Mouse (Mus musculus): ENCODE results near the gene Usp49.
A peak's percentile ranks its signal among the peaks of the same experiment; 100 is the strongest.
"Not testable (repeated sequence)": the region's sequence is repeated elsewhere in the genome, so short reads cannot be mapped to it uniquely, and the experiment has no call there.

Usp49 gene

DNA sequence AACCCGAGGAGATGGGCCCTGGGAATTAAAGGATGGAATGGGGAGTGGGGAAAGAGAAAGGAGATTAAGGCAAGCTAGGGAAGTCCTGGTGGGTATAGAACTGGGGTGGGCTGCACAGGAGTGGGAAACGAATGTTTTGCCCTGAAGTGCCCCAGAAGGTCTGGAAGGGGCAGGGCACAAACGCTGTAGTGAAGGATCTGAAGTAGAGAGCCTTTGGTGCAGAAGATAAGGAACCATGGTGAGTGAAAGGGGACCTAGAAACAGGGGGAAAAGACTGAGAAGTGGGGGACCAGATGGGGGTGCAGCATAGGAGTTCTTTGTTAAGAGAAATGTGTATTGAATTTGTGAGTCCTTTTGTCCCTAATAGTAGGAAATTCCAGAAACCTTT, at the start of gene Usp49:
Gene Usp49 (plus strand): TSS at position 13 of the 388 bp plus-strand sequence.
- no peak for DNase-seq

- no peak for DNase-seq
Measured at GRCm38 (mm10) chr17:47580962-47581361, 49.5 kb upstream of the Usp49 start.

GRCm38 (mm10) chr17:47588517-47588916, 42.0 kb upstream of the Usp49 start:
- DNase-seq, result no peak

DNA sequence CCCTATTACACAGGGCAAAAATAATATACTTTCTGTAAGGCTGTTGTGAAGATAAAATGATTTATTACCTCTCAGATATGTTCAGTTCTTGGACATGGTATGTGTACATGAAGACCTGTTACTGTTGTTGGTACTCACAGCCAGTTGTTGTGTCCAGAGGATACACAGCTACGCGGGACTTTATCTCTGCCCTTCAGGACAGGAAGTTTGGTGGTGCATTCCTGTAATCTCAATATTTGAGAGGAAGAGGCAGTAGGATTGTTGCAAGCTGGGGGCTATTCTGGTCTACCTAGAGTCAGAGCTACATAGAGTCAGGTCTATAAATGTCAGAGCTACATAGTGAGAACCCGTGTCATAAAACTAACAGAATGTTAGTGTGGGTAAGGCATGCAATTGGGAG, 39.4 kb upstream of the Usp49 start:
- no peak for DNase-seq

DNA sequence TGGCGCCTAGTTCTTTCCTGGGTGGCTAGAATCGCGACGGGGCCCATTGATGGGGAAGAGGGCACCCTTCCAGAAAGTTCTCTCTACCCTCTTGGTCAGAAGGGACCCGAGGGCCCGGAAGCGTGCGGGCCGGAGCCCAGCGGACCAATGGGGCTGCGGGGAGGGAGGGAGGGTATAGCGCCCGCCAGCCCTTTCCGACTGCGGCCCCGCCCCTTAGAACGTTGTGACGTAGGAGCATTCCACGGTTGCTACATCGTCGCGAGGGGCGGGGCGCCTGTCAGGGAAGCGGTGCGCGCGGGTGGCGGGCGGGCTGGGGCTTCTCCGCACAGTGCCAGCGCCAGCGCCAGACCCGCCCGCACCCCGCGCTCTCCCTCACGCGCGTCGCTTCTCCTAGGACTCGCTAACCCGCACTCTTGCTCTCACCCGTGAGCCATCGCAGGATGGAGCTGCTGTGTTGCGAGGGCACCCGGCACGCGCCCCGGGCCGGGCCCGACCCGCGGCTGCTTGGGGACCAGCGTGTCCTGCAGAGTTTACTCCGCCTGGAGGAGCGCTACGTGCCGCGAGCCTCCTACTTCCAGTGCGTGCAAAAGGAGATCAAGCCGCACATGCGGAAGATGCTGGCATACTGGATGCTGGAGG, 37.2 kb upstream of the Usp49 start:
- peak; percentile 96 for DNase-seq

DNA sequence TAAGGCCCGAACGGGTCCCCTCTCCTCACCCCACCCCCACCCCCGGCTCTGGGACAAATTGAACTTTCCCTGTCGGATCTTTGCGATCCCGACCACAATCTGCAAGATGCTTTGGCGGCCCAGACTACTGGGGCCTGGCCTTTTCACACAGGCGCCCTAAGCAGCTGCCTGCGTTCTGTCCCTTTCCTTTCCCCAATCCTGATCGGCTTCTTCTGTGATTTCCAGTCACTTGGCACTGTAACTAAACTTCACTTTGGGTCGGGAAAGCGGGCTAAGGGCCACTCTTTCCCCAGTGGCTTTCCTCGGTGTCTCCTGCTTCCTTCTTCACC, 36.7 kb upstream of the Usp49 start:
- DNase-seq, result no peak

DNA sequence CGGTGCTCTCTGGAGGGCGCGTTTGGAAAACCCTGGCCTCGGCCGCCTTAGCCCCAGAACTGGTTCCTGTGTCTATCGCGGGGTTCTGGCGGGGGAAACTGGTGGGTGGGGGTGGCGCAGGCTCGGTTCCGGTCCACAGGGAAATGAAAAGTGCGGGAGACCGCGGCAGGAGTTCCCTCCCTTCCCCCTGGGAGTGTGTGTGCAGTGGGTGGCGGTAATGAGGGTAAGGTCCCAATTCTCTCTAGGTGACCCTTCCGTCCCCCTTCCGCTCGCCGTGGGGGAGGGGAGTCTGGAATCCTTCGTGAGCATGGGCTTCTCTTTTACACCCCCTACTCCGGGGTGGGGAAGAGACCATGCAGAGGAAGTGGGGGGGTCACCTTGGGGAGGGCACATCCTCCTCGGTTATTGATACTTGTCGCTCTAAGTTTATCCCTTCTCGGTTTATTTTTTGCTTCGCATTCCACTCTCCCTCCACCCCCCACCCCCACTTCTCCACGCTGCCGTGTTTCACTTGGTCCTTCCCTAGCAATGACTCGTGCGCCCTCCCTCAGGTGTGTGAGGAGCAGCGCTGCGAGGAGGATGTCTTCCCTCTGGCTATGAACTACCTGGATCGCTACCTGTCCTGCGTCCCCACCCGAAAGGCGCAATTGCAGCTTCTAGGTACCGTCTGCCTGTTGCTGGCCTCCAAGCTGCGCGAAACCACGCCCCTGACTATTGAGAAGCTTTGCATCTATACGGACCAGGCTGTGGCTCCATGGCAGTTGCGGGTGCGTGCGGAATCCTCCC, 36.1 kb upstream of the Usp49 start:
- DNase-seq, result peak; percentile 60

DNA sequence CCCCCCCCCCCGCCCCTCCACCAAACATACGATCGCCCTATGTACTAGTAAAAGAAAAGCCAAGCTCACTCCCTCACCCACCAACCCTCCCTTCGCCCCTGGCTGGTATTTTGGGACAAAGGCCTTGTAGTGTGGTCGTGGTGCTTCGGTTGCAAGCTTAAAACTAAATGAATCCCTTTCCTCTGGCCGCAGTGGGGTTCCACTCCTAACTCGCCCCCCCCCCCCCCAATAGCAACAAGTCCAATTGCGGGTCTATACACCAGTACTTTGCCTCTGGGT, 35.6 kb upstream of the Usp49 start:
- DNase-seq, result no peak

DNA sequence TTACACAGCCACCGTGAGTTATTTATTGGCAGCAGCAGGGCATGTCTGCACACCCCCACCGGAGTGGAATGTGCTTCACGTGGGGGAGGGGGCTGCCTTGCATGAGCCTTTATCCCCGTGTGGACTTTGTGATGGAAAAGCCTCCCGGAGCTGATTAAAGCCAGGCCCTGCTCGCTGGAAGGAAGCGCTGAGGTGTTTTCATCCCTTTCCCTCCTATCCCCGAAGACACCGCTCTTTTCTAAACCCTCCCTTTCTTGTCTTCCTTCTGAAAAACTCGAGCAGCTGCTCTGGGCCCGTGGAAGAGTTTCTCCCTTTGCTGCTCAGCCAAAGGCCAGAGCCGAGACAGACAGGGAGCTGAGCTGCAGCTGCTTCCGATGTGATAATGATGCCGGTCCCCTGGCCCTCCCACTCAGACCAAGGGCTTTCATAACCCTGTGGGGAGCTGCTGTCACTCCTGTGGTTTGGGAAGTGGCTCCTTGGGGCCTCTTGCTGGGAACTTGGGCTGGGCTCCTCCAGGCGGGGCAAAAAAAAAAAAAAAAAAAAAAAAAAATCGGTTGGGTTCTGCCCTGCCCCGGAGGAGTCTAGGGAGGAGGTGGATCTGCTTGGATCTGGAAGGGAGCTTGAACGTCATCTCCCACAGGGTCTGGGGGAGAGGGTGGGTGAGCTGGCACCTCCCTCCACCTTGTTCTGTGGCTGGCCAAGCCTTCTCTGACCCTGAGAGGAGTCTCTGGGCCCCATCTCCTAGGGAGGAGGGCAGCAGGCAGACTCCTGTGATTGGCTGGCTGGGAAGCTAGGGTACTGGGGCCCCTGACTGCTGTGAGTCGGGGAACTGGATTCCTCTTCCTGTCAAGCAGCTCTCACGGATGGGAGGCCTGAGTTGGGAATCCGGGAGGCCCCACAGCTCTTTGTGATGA, 35.0 kb upstream of the Usp49 start:
- DNase-seq, result peak; percentile 53

DNA sequence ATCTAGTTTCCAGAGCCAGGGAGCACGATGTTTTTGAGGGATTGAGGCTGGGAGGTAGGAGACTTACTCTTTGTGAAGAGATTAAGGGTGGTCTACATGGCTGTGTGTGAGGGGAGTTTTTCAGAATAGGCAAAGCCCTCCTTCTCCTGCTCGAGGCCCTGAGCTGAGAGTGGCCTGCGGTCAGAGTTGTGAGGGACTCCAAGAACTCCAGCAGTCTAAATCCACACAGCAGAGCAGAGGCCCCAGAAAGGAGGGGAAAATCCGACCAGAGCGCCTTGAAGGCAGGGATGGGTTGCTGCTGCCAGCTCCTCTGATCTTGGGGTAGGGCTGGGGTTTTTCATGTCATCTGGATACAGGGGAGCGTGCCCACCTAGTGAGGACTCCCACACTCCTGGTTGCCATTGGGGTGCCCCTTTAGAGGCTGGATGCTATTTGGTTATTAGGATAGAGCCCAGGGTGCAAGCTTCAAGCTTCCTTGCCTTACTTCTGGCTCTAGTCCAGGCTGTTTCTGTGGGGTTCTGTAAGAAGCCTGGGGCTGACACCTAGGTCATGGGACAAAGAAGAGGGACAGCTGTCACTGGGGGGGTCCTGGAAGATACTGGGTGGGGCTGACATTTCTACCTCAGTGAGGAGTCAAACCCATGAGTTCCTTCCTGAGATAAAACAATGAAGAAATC, 34.2 kb upstream of the Usp49 start:
- DNase-seq, result no peak

GRCm38 (mm10) chr17:47596839-47597164, 33.7 kb upstream of the Usp49 start:
- no peak for DNase-seq

- no peak for DNase-seq
Measured at GRCm38 (mm10) chr17:47597261-47597660, 33.2 kb upstream of the Usp49 start.

DNA sequence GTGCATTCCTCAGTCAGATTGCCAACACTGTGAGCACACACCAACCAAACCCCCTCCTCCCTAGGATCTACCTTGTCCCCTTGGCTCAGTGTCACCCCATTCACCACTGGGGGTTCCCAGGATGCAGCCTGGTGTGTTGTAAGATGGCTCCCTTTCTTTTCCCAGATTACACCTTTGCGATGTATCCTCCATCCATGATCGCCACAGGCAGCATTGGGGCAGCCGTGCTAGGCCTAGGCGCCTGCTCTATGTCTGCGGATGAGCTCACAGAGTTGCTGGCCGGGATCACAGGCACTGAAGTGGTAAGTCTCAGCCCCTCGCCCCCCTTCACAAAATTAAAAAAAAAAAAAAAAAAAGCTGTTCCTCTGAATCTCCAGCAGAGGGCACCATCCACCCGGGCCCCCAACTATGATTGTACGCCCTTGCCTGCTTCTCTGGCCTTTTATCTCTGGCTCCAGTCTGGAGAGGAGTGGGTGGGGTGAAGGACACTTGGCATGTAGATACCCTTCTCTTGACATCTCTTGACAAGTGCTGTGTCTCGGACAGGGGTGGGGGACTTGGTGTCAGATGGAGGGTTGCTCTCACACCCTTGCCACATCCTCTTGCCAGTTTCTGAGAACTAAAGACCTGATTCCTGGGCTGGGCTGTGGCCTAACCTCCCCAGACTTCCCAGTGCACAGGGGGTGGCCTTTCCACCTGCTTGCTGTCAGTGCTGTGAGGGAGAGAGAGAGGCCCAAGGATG, 32.5 kb upstream of the Usp49 start:
- no peak for DNase-seq

GRCm38 (mm10) chr17:47598580-47599304, 31.7 kb upstream of the Usp49 start:
- DNase-seq, result not testable (repeated sequence)

GRCm38 (mm10) chr17:47599511-47600297, 30.8 kb upstream of the Usp49 start:
- no peak for DNase-seq

GRCm38 (mm10) chr17:47600601-47601388, 29.7 kb upstream of the Usp49 start:
- DNase-seq, result no peak

GRCm38 (mm10) chr17:47601389-47601755, 29.1 kb upstream of the Usp49 start:
- DNase-seq, result no peak

DNA sequence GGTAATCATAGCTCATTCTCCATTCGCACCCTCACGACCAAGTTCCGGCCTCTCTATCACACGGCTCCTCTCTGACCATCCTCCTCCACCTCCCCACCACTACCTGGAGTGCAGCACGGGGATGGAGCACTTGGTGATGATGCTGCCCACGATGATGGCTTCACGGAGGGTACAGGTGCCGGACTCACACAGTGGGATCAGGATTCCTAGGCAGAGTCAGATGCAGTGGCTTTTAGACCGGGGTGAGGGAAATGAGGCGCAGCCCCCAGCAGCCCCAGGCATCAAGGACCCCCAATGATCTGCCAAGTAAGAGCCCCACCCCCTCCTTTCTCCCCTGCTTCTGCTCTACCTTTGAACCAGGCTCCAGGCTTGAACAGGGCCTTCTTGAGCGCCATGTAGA, 28.2 kb upstream of the Usp49 start:
- DNase-seq, result no peak

DNA sequence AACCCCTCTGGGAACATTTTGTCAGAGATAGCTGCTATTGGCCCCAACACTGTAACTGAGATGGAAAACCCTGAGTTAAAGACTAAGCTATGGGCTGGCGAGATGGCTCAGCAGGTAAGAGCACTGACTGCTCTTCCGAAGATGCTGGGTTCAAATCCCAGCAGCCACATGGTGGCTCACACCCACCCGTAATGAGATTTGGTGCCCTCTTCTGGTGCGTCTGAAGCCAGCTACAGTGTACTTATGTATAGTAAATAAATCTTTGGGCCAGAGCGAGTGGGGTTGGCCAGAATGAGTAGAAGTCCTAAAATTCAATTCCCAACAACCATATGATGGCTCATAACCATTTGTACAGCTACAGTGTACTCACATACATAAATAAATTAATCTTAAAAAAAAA, 24.3 kb upstream of the Usp49 start:
- no peak for DNase-seq

GRCm38 (mm10) chr17:47609182-47609581, 21.3 kb upstream of the Usp49 start:
- no peak for DNase-seq

Data from kidney, adult 18-20 months (tissue).